Mouse (Mus musculus) lung, adult 18-20 months (tissue): ENCODE measurements around the gene Galntl6.

Experiments
- DNase-seq, 2 experiments: peaks; one replicate each; pipeline ENCODE4 v3.0.0; 2022; ENCODE audit warnings: mixed read lengths in 2 of 2

The Galntl6 gene

DNA sequence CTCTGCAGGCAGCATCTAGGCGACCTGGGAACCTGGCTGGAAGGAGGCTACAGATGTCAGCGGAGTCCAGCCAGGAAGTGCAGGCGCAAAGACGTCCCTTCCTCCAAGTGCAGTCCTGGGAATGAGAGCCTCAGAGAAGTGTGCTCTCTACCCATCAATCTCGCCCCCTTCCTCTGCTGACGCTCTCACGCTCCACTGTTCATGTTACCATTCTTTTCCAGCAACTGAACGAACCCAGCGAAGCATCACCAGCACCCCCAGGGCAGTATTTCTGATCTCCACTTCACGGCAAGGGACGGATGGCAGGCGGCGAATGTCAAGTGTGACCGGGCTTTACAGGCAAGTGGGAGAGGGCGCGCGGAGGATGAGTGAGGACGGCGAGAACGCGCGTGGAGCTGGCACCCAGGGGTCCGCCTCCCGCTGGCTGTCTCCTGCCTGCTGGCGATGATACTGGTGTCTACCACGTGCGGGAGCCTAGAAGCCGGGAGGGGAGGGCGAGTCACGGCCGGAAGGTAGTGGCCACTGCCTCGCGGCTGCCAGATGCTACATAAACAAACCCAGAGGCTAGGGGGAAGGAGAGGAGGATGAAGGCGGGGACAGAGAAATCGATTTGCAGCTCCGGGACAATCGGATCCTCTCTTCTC lies at the start of gene Galntl6:
Gene Galntl6 (minus strand): TSS at position 445 of the 644 bp plus-strand sequence.
- DNase-seq, result no peak

DNA sequence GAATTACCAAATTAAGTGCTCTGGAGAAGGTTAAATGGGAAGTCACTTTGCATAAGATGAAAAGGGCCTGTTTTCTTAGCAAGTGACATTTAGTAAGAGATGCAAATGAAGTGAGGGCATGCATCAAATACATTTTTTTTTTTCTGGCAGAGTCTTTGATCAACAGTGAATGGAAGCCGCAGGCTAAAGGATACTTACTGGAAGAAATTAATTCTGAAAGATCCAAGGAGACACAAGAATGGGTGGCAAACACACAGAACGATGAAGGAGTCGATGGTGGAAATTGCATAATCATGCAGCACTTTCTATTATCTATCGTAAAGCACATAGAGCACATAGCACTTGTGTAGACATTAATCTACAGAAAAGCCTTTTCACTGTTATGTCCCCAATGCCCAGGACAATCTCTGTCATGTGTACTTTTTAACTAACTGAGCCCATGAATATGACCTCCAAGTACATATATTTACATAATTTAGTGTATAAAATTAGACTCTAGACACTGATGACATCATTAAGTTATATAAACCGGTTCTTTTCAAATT lies 44.8 kb upstream of the Galntl6 start:
- no peak for DNase-seq

DNA sequence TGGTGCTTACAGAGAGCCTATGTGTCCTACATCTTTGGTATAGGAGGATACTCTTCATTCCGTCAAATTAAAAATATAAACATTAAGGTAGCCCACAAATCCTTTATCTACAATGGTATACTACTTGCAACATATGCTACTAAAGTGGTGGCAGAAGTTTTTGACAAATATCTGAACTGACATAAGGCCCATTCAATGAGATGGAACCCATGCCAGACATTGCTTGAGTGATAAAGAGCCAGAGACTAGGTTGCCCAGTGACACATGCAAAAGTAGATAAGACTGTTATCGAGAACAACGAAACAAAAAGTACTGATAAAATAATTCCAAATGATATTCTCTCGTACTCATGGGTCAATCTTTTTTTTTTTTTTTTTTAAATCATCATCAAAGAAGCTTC lies 31.3 kb upstream of the Galntl6 start:
- no peak for DNase-seq

DNA sequence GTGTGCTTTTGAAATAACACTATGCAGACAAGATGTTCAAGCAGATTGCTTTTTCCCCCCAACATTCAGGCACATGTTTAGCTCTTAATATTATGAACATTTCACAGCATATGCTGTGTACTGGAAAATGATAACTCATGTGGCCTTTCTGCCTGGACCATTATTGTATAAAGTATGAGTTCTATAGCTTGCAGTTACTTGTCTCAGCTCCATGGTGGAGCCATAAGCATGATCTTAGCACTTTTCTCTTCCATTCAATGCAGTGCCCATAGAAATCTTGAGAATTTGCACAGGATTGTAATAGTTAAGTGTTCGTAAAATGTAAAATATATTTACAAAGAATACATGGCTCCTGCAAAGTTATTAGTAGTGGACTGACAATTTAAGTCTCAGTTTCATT lies 18.6 kb upstream of the Galntl6 start:
- DNase-seq, result no peak

DNA sequence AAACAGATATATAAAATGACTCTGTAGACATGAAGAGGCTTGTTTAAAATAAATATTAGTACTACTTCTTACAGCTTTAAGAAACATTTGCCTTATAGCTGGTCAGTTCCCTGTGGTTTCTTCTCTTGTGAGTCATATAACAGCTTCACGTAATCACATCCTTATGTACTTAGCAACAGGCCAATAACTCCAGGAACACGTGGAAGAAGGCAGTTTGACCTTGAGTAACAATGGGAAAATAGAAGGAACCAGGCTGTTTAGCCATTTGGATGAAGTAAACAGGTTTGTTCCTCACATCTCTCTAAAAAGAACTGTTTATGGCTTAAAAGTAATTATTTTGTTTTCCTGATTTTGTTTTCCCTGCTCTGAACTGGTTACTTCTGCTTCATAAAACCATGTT lies 2.7 kb upstream of the Galntl6 start:
- no peak for DNase-seq

DNA sequence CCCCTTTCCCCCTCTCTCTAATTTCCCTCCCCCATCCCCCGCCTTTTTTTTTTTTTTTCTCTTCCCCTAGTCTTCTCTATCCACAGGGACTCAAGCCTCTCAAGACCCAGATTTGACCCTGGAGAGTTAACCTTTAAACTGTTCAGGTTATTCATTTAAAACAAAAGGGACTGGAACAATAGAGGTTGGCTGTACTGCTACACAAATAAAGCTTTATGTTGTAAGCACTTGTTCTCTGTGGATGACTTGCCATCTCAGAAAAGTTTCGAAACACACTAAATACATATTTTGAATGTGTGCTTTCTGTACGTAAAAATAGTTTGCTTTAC lies 1.2 kb upstream of the Galntl6 start:
- no peak for DNase-seq

DNA sequence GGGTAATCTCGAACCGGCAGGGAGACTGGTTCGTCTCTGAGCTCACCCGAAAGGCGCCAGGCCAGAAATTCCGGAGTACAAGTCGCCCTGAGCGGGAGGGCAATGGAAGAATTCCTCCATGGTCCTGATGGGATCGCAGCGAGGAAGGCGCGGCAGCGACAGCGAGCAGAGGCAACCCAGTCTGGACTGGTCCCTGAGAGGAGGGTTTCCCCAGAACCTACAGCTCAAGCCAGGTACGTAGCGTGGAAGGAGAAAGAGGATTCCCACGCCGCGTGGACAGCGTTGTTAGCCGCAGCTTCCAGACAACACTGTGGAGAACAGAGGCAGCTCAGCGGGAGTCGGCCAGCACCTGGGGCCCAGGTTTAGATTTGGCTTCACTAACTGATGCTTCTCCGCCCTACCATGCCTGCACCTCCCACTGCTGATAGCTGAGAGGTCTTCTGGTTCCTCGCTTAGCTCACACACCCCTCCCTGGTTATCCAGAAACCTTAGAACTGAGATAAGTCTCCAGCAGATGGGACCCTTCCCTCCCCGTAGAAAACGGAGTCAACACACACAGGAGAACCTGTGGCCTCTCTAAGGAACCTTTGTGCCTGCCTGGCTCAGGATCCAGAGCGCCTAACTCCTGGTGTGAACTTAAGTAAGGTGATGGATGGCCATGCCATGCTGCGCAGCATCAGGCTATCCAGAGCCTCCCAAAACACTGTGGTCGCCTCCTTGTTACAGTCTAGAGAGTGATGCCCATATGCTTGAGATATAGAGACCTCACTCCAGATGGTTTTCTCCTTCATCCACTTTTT lies 600 bp upstream of the Galntl6 start:
- no peak for DNase-seq

DNA sequence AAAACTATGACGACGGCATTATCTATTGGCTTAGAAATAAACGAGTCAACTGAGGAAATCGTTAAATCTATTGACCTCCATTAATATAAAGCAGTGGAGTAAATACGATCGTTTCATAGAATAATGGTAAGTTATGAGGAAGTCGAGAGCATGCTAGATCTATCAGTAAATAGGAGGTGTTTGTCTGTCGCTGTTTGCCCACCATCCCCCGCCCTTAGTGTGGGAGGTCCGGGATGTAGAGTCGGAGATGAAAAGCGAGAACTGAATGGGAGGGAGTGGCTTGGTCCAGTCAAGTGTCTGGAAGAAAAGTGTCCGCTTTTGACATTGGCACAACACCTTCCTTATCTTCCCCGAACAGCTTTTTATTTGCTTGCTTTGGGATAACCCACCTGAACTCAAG lies 763 bp downstream of the Galntl6 start, which contains the start of gene BC030500:
Gene BC030500 (plus strand): TSS at position 79 of the 400 bp plus-strand sequence.
- DNase-seq, result no peak

DNA sequence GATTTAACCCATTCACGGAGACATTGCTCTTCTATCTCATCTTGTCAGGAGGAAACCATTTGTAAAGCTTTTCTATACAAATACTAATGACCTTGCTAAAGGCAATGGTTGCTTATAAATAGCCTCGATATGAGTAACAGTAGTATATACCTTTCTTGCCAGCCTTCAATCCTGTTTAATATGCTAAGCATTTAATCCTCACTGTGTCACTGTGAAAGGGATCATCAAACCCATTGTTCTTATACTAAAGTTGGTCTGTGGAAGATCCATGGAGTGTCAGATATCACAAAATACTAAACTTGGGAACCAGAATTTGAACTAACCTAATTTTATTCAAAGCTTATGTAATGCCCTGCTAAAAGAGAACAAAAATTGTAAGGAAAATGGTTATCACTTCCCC lies 8.0 kb downstream of the Galntl6 start:
- no peak for DNase-seq

DNA sequence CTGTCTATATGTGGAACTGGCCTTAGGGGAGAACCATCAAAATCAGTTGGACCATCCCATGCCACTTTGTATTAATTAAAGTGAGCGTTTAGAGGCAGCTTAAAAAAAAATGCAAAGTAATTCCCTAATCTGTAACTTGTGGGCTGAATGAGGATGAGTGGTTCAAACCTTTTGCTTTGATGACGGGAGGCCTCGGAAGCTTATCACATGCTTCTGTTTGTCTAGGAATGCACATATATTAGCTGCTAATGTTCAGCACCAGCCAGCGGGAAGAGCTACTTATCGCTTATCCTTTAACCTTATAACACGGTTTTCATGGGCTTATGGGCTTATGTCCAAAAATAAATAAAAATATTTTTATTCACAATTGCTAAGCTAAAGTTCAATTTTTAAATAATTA lies 16.5 kb downstream of the Galntl6 start:
- no peak for DNase-seq

DNA sequence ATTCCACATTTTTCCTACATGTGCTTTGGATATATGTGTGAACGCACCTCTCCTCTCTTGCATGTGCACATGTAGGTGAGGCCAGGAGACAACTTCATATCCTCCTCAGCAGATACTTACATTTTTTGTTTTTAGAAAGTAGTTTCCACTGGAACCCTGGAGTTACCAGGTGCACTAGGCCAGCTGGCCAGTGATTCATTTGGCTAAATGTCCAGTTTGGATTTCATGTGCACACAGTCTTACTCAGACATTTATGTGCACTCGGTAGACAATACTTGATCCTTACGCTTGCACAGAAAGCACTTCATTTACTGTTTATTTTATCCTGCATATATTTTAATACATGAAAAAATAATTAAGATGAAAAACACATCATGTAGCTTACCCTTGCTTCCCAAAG lies 21.8 kb downstream of the Galntl6 start:
- no peak for DNase-seq

DNA sequence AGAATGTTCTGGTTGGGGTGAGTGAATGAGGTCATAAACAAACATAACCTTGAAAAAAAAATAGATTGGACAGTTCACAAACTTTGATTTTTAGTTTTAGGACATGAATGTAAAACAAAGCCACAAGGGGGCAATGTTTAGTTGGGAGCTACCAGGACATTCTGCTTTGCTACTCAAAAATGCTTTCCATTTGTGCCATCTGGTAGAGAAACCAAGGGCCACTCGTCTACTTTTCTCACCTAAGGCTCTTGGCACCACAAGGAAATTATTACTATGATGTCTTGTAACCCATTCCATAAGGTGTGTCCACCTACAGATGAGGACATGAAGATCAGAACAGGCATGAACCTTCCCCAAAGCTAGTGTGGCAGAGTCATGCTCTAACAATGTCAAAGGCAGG lies 26.0 kb downstream of the Galntl6 start:
- no peak for DNase-seq

DNA sequence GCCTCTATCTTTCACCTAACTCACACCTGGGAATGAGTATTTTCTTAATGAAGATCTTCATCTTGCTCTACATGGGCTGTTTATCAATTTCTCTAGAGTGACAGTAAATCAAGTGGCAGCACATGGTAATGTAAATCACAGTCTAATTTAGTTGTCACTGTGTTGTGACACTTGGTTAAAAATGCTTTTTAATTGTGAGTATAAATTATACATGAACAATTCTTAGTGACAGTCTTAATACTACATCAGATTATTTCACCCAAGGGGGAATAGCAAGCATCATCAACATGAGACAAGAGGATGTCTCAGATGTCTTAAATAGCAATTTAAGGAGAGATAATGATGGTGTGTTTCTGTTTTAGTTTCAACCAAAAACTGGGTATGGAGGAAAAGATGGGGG lies 88.1 kb downstream of the Galntl6 start:
- DNase-seq, result no peak

DNA sequence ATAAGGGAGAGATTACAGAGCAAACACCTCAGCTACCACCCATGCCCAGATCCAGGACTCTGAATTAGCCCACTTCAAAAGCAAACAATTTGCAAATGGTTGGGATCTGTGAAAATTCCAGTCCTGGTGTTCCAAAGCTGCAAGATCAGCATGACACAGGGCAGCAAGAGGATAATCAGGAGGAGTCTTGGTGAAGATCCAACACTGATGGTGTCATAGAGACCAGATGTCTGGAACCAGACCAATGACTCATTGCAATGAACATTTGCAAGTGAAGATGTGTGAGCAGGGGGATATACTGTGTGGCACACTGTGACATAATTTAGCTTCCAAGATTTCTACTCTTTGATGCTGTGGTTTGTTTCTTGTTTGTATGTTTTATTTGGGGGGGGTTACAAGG lies 107.2 kb downstream of the Galntl6 start:
- DNase-seq, result no peak

DNA sequence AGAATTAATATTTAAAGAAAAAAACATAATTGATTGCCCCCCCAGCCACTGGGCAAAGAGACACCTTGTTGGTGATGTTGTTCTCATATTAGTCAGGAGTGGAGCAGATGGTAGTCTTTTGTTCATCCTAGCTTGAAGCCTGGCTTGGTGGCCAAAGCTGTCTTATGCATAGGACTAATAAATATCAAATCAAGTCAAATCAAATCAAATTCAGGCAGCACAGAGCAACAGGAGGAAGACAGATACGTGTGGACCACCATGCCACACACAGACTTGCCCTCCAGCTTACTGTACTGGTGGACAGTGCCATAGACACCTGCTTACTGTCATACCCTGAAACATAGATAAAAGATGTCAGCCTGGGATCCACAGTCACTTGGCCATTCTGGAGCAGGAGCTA lies 110.6 kb downstream of the Galntl6 start:
- no peak for DNase-seq

DNA sequence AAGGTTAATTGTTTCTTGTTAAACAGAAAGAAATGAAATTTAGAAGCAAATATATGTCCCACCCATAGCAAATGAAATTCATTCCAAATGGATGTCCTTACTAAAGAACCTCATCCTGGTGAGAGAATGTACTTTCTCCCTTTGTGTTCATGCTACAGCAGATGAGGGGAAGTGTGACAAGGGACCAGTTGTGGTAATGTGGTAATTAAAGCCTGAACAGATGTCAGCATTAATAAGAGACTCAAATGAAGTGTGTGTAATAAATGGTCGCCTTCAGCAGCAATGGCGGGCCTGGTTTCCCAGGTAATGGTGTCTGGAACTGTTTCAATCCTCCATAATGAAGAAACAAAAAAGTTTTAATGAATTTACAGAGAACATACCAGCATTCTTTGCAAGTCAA lies 158.7 kb downstream of the Galntl6 start:
- DNase-seq, result no peak

DNA sequence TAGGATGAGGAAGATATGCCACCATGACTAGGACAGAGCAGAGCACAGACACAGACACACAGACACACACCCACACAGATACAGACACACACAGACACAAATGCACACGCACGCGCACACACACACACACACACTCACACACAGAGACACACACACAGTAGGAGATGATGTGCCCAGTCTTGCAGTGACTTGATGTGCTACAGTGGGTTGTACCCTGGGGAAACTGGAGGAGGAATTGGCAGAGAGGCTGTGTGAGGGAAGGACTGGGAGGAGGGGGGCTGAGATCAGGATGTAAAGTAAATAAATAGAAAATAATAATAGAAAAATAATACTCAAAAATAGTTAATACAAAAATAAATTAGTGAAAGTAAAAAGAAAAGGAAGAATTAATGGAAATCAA lies 174.5 kb downstream of the Galntl6 start:
- no peak for DNase-seq

DNA sequence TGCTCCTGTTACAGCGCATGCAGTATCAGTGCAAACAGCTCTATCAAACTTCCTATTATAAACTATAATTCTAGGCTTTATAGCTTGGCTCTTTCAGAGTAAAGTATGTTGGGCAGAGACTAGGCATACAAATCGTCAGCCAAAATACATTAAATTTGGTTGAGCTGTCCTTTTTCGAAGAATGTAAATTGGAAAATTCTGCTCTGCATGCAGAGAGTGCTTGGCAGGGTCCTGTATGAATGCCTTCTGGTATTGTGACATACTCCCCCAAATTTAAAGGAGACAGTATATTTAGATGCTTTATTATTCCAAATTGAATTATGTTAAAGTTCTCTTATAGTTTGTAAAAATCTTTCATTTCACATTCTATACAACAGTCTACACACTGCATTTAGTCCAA lies 220.7 kb downstream of the Galntl6 start:
- DNase-seq, result no peak

DNA sequence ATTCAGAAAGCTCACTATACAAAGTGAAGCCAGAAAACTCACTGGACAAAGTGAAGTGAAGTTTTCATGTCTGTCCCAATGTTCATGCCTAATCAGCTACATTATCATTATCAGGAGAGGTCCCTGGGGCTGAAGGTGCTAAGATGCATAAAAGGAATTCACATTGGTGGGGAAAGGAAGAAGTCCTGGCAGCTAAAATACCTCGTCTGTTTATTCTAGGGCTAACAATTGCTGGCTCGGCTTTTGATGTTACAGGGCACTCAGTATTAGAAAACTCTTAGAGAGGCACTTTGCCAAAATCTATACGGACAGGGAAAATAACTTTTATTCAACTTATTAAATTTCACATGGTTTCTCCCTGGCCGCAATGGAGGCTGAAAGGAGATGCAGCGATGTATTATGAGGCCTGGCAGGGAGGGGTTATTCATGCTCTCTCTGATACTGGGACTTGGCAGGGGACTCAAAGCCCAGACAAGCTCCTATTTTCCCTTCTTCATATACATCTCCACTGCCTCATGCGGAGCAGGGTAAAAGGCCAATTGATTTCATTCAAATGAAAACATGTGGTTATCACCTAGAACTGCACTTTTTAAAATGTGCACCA lies 234.5 kb downstream of the Galntl6 start:
- no peak for DNase-seq

DNA sequence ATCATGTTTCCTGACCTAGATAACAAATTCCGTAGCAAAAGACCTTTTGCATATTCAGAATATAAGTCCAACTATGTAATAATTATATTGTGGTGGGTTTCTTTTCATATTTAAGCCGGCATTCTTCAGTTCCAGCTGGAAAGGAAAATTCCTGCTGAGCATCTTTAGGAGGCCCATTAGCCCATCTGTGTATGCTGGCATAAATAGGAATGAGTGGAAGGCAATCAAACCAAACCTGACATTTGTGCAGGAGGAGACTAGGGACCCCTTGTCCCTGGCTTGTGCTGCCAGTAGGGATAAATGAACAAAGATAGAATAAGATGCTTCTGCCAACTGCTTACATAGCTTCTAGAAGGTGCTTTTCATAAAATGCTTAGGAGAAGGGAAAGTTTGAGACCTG lies 243.4 kb downstream of the Galntl6 start:
- DNase-seq, result no peak

DNA sequence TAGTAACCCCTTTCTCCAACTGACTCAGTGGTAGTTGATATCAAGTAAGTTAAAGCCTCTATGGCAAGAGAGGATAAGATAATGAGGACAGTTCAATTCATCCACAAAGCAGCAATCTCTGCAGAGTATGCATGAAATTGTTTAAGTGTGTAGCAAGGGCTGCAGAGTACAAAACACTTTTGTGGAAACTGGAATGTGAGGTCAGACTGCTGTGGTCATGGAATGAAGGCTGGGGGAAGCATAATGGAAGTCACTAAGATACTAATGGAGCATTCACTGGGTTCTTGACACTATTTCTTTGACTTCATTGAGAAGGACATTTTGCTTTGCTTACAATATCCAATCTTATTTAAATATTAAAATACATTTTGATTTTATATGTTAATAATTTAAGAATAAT lies 252.4 kb downstream of the Galntl6 start:
- no peak for DNase-seq

DNA sequence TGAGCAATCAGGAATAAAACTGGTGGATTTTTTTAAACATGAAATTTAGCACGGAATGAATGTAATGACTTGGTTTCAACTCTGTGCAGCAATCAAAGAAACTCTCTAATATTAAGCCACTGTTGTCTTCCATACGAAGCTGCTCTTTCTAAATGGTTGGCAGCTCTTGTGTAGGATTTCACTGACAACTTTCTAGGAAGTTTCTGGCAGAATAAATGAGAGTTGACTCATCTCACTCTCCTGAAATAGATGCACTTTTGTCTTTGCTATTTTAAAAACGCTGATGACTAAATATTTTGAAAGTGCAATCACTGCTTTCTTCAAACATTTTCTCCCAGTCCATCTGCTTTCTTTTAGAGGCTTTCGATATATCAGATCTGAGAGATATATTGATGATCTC lies 256.8 kb downstream of the Galntl6 start:
- no peak for DNase-seq

DNA sequence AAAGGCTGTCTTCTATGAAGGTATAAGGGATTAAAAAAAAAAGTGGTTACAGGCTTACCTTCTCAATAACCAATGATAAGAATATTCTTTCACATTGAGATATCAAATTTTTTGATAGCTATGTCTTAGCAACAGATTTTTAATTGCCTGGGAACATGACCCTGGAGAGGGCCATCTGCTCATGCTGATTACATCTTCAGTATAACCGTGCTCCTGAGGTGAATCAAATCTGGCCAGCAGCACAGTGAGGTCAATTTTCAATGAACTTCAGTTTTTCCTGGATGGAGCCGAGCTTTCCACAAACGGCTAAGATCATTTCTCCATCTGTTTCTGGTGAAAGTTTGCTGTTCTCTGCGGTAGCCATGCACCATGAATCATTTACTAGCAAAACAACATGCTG lies 306.0 kb downstream of the Galntl6 start:
- DNase-seq, result no peak

DNA sequence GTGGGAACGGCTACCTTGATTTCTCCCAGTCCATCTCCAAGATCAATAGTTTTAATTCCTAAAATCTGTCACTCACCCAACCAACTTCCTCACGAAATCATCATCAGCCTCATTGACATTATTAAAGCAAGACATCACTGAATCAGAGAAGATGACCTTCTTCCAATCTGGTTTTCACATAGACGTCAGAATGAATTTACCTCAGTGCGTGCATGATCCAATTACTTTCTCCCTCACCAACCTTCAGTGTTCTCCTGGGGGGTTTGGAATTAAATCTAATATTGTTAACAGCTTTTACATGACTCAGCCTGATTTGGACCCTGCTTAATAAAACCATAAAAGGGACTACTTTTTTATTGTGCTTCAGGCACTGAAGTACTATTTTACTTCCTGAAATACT lies 307.7 kb downstream of the Galntl6 start:
- DNase-seq, result no peak
